ENCODE assay signal across 11 mouse cellular contexts in the genomic region with DNA sequence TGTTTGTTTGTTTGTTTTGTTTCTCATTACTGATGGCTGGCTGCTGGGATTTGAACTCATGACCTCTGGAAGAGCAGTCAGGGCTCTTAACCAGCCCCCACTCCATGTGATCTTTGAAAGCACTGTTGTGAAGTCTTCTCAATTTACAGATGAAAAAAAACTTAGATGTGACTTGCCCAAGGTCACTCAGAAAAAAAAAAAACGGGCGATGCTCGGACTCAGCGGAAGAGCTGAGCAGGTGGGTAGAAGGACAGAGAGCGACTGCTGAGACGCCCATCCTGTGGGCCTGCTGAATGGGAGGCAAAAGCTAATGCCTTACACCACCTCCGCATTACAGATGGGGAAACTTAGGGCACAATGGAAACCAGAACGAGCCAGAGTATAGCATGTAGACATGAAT. TPM values are rescaled to one million over a fixed set of nuclear protein-coding genes. Genes with fewer than 3 reads are reported as not detected.
DNase-seq lines count a peak whose midpoint lies in the region; ATAC-seq and TF ChIP-seq lines count a peak whose summit lies in the region.
"Had no signal": no experiment of that assay in that cellular context is flagged by ENCODE, and none has a peak within 500 bp of the region (broad histone marks: within the 10 kb centered on the region; RNA-seq: fewer than 3 reads in every experiment).

No protein-coding gene starts in this region.

- no peaks in the 10 kb centered on the region for H3K9me3 ChIP-seq in midbrain, embryonic 10.5 days (replicated peaks)
- H3K9me3 ChIP-seq in midbrain, embryonic 11.5 days (ENCODE audit: control insufficient read depth, low read length) = no peaks in the 10 kb centered on the region
- no peaks in the 10 kb centered on the region for H3K9me3 ChIP-seq in forebrain, embryonic 12.5 days
- H3K9me3 ChIP-seq in intestine, postnatal 0 days (ENCODE audit: control insufficient read depth) = no peaks in the 10 kb centered on the region

- peaks cover 66% of the 10 kb centered on the region for H3K4me1 ChIP-seq in midbrain, embryonic 10.5 days
- peaks cover 40% of the 10 kb centered on the region for H3K4me1 ChIP-seq in midbrain, embryonic 11.5 days (ENCODE audit: control insufficient read depth, insufficient read depth, low read length)
- H3K4me1 ChIP-seq in forebrain, embryonic 12.5 days = peaks cover 59% of the 10 kb centered on the region
- peaks cover 18% of the 10 kb centered on the region for H3K4me1 ChIP-seq in intestine, postnatal 0 days (replicated peaks; ENCODE audit: control insufficient read depth, insufficient read depth, low read length)

- peaks cover 36% of the 10 kb centered on the region for H3K36me3 ChIP-seq in midbrain, embryonic 10.5 days
- peaks cover 2% of the 10 kb centered on the region; the same call in 1 of the 2 replicates for H3K36me3 ChIP-seq in midbrain, embryonic 11.5 days (ENCODE audit: control insufficient read depth, insufficient read depth, low read length)
- H3K36me3 ChIP-seq in forebrain, embryonic 12.5 days (replicated peaks) = peaks cover 20% of the 10 kb centered on the region
- peaks cover 21% of the 10 kb centered on the region for H3K36me3 ChIP-seq in intestine, postnatal 0 days (ENCODE audit: control insufficient read depth, insufficient read depth)

- no peak for ATAC-seq in midbrain, embryonic 11.5 days (ENCODE audit: low FRiP score)
- ATAC-seq in forebrain, embryonic 12.5 days (ENCODE audit: low FRiP score) = no peak
- no peak for ATAC-seq in intestine, postnatal 0 days
- ATAC-seq in erythroid progenitor cell, adult 5-6 weeks (replicated peaks; ENCODE audit: low FRiP score, poor library complexity, severe bottlenecking) = no peak

- TF ChIP-seq CTCF in intestine, postnatal 0 days (IDR thresholded peaks at IDR 0.05; ENCODE audit: low read depth) = no peak

- no peak overlapping the region for H3K27ac ChIP-seq in midbrain, embryonic 10.5 days (replicated peaks)
- H3K27ac ChIP-seq in midbrain, embryonic 11.5 days (ENCODE audit: low read depth, low read length) = no peak overlapping the region
- peak overlapping the region; percentile 89; the same call in 1 of the 2 replicates for H3K27ac ChIP-seq in forebrain, embryonic 12.5 days
- H3K27ac ChIP-seq in intestine, postnatal 0 days (ENCODE audit: low read depth, low read length) = no peak overlapping the region

- intact Hi-C loops in left cerebral cortex, postnatal 36 days (cut with DNase I) = loop anchor here (5.0 kb wide), 1 partner anchor 34 kb away; the partner anchor contains the start of gene Mllt6

- no peak overlapping the region for H3K9ac ChIP-seq in midbrain, embryonic 11.5 days (ENCODE audit: low read length)
- peak overlapping the region; percentile 48; the same call in 1 of the 2 replicates for H3K9ac ChIP-seq in forebrain, embryonic 12.5 days
- no peak overlapping the region for H3K9ac ChIP-seq in intestine, postnatal 0 days (ENCODE audit: low read depth, low read length)

- DNase-seq in midbrain, embryonic 10.5 days (ENCODE audit: low spot score) = no peak
- no peak for DNase-seq in midbrain, embryonic 11.5 days (ENCODE audit: low spot score, missing footprints)
- DNase-seq in left cerebral cortex, postnatal 36 days (ENCODE audit: low spot score in 2 of 2) = no peak
- DNase-seq in cerebellum, adult 9-10 months = no peak
- DNase-seq: right cerebral cortex, adult 18-20 months; thymus, postnatal 4 days had no signal

- 0 out of 2 replicates have a peak, but pooled peaks cover 5% of the 10 kb centered on the region for H3K27me3 ChIP-seq in midbrain, embryonic 10.5 days (ENCODE audit: low read depth, poor library complexity, severe bottlenecking)
- H3K27me3 ChIP-seq in midbrain, embryonic 11.5 days (ENCODE audit: control insufficient read depth, insufficient read depth, low read length) = no peaks in the 10 kb centered on the region
- no peaks in the 10 kb centered on the region for H3K27me3 ChIP-seq in forebrain, embryonic 12.5 days
- no peaks in the 10 kb centered on the region for H3K27me3 ChIP-seq in intestine, postnatal 0 days (replicated peaks; ENCODE audit: control insufficient read depth, insufficient read depth, low read length)

- 77% methylated on average over 8 of the region's 8 CpGs for WGBS in midbrain, embryonic 10.5 days
- WGBS in midbrain, embryonic 11.5 days = 68% methylated on average over 8 of the region's 8 CpGs
- 66% methylated on average over 8 of the region's 8 CpGs for WGBS in forebrain, embryonic 12.5 days
- 65% methylated on average over 8 of the region's 8 CpGs for WGBS in intestine, postnatal 0 days

- H3K4me3 ChIP-seq in midbrain, embryonic 10.5 days = peak overlapping the region; percentile 90
- H3K4me3 ChIP-seq in midbrain, embryonic 11.5 days (ENCODE audit: low read depth, low read length) = no peak overlapping the region
- H3K4me3 ChIP-seq in forebrain, embryonic 12.5 days (replicated peaks) = peak overlapping the region; percentile 86
- H3K4me3 ChIP-seq in intestine, postnatal 0 days (ENCODE audit: low read depth, low read length) = no peak overlapping the region
- H3K4me3 ChIP-seq: layer of hippocampus, adult 2 months; myocyte had no signal

- H3K4me2 ChIP-seq in midbrain, embryonic 11.5 days = no peak overlapping the region
- H3K4me2 ChIP-seq in forebrain, embryonic 12.5 days = peak overlapping the region; percentile 84
- H3K4me2 ChIP-seq in intestine, postnatal 0 days (replicated peaks; ENCODE audit: low read depth) = peak overlapping the region; percentile 79; the same call in 1 of the 2 replicates

RNA-seq across cellular contexts. Expression of gene Pcgf2, which starts 3.6 kb away (rescaled TPM):
- 16.0 and 18.6 TPM in 2 replicates for polyA plus RNA-seq in midbrain, embryonic 10.5 days (2016; fragmentation: Nextera tagmentation; extraction: Ambion mirVana)
- 13.4 and 16.1 TPM in 2 replicates for polyA plus RNA-seq in midbrain, embryonic 11.5 days (2014; fragmentation: Nextera tagmentation; extraction: Ambion mirVana)
- polyA plus RNA-seq in forebrain, embryonic 12.5 days (2016; fragmentation: Nextera tagmentation; extraction: Ambion mirVana) = 24.2 TPM in 2 replicates
- polyA plus RNA-seq in intestine, postnatal 0 days (2015; fragmentation: Nextera tagmentation; extraction: Ambion mirVana) = 7.9 and 8.9 TPM in 2 replicates
- 10 to 100 TPM; 27.5 to 35.7 TPM for total RNA-seq in left cerebral cortex, postnatal 36 days (2021)
- 5.9 TPM in 1 of 2 replicates, not detected in the other for total RNA-seq in erythroid progenitor cell, adult 5-6 weeks (2015; ENCODE audit: low replicate concordance)
- 2.1 TPM in 1 of 2 replicates, not detected in the other for total RNA-seq in erythroid progenitor cell, adult 5-6 weeks (2017; ENCODE audit: low replicate concordance)

RNA-seq across cellular contexts. Expression of gene Psmb3, which starts 6.5 kb away (rescaled TPM):
- 606 and 631 TPM in 2 replicates for polyA plus RNA-seq in midbrain, embryonic 10.5 days (2016; fragmentation: Nextera tagmentation; extraction: Ambion mirVana)
- 477 and 517 TPM in 2 replicates for polyA plus RNA-seq in midbrain, embryonic 11.5 days (2014; fragmentation: Nextera tagmentation; extraction: Ambion mirVana)
- 457 TPM in 2 replicates for polyA plus RNA-seq in forebrain, embryonic 12.5 days (2016; fragmentation: Nextera tagmentation; extraction: Ambion mirVana)
- polyA plus RNA-seq in intestine, postnatal 0 days (2015; fragmentation: Nextera tagmentation; extraction: Ambion mirVana) = 391 and 439 TPM in 2 replicates
- 100 to 1,000 TPM; 116 to 125 TPM for total RNA-seq in left cerebral cortex, postnatal 36 days (2021)
- 20.5 and 50.7 TPM in 2 replicates for total RNA-seq in erythroid progenitor cell, adult 5-6 weeks (2015; ENCODE audit: low replicate concordance)
- 7.9 and 45.8 TPM in 2 replicates for total RNA-seq in erythroid progenitor cell, adult 5-6 weeks (2017; ENCODE audit: low replicate concordance)

RNA-seq across cellular contexts. Expression of gene Cisd3, which starts 11.0 kb away (rescaled TPM):
- 20.5 and 21.7 TPM in 2 replicates for polyA plus RNA-seq in midbrain, embryonic 10.5 days (2016; fragmentation: Nextera tagmentation; extraction: Ambion mirVana)
- 13.4 and 19.0 TPM in 2 replicates for polyA plus RNA-seq in midbrain, embryonic 11.5 days (2014; fragmentation: Nextera tagmentation; extraction: Ambion mirVana)
- polyA plus RNA-seq in forebrain, embryonic 12.5 days (2016; fragmentation: Nextera tagmentation; extraction: Ambion mirVana) = 13.2 and 14.9 TPM in 2 replicates
- 122 and 123 TPM in 2 replicates for polyA plus RNA-seq in intestine, postnatal 0 days (2015; fragmentation: Nextera tagmentation; extraction: Ambion mirVana)
- total RNA-seq in left cerebral cortex, postnatal 36 days (2021) = 10 to 100 TPM; 56.0 to 59.3 TPM
- 6.3 TPM in 1 of 2 replicates, not detected in the other for total RNA-seq in erythroid progenitor cell, adult 5-6 weeks (2015; ENCODE audit: low replicate concordance)
- not detected in 2 replicates for total RNA-seq in erythroid progenitor cell, adult 5-6 weeks (2017; ENCODE audit: low replicate concordance)

RNA-seq across cellular contexts. Expression of gene Mllt6, which starts 33.5 kb away (rescaled TPM):
- polyA plus RNA-seq in midbrain, embryonic 10.5 days (2016; fragmentation: Nextera tagmentation; extraction: Ambion mirVana) = 2.1 and 2.6 TPM in 2 replicates
- polyA plus RNA-seq in midbrain, embryonic 11.5 days (2014; fragmentation: Nextera tagmentation; extraction: Ambion mirVana) = 3.5 and 4.3 TPM in 2 replicates
- polyA plus RNA-seq in forebrain, embryonic 12.5 days (2016; fragmentation: Nextera tagmentation; extraction: Ambion mirVana) = 3.3 and 3.7 TPM in 2 replicates
- 1.4 and 1.6 TPM in 2 replicates for polyA plus RNA-seq in intestine, postnatal 0 days (2015; fragmentation: Nextera tagmentation; extraction: Ambion mirVana)
- 100 to 1,000 TPM; 129 to 134 TPM for total RNA-seq in left cerebral cortex, postnatal 36 days (2021)
- total RNA-seq in erythroid progenitor cell, adult 5-6 weeks (2015; ENCODE audit: low replicate concordance) = 2.1 and 9.7 TPM in 2 replicates
- 1.3 and 3.9 TPM in 2 replicates for total RNA-seq in erythroid progenitor cell, adult 5-6 weeks (2017; ENCODE audit: low replicate concordance)

RNA-seq across cellular contexts. Expression of gene Pip4k2b, which starts 47.8 kb away (rescaled TPM):
- 1.4 and 1.5 TPM in 2 replicates for polyA plus RNA-seq in midbrain, embryonic 10.5 days (2016; fragmentation: Nextera tagmentation; extraction: Ambion mirVana)
- 2.4 TPM in 2 replicates for polyA plus RNA-seq in midbrain, embryonic 11.5 days (2014; fragmentation: Nextera tagmentation; extraction: Ambion mirVana)
- 2.7 and 2.8 TPM in 2 replicates for polyA plus RNA-seq in forebrain, embryonic 12.5 days (2016; fragmentation: Nextera tagmentation; extraction: Ambion mirVana)
- polyA plus RNA-seq in intestine, postnatal 0 days (2015; fragmentation: Nextera tagmentation; extraction: Ambion mirVana) = 0.43 and 0.63 TPM in 2 replicates
- 100 to 1,000 TPM; 113 to 114 TPM for total RNA-seq in left cerebral cortex, postnatal 36 days (2021)
- total RNA-seq in erythroid progenitor cell, adult 5-6 weeks (2015; ENCODE audit: low replicate concordance) = 2.9 and 4.0 TPM in 2 replicates
- 2.1 and 12.6 TPM in 2 replicates for total RNA-seq in erythroid progenitor cell, adult 5-6 weeks (2017; ENCODE audit: low replicate concordance)

Comparison
In these comparisons a context has a peak if more than half of its experiments do, and no peak if none do; other contexts are left out.
1. H3K4me3 ChIP-seq: peak in midbrain, embryonic 10.5 days (single experiment) and forebrain, embryonic 12.5 days (single experiment); none in midbrain, embryonic 11.5 days (single experiment) and intestine, postnatal 0 days (single experiment).